8 mouse cellular contexts compared by ENCODE assay signal in genomic region chrX:51019884-51020283, GRCm38 (mm10). TPM values are rescaled to one million over a fixed set of nuclear protein-coding genes. Genes with fewer than 3 reads are reported as not detected.
DNase-seq lines count a peak whose midpoint lies in the region; ATAC-seq and TF ChIP-seq lines count a peak whose summit lies in the region.

No protein-coding gene starts in this region.

- H3K4me3 ChIP-seq in hindbrain, embryonic 11.5 days (ENCODE audit: low read depth, low read length) = no peak overlapping the region
- no peak overlapping the region for H3K4me3 ChIP-seq in hindbrain, embryonic 13.5 days
- H3K4me3 ChIP-seq in G1E (ENCODE audit: low read depth, low read length) = no peak overlapping the region; the same call in 1 of the 2 replicates
- H3K4me3 ChIP-seq in limb, embryonic 15.5 days = no peak overlapping the region

- TF ChIP-seq CTCF in G1E (IDR thresholded peaks at IDR 0.05; ENCODE audit: low read depth, low read length) = no peak

- H3K27ac ChIP-seq in hindbrain, embryonic 11.5 days (ENCODE audit: low read depth, low read length) = no peak overlapping the region
- H3K27ac ChIP-seq in hindbrain, embryonic 13.5 days = no peak overlapping the region
- peak overlapping the region; percentile 97; the same call in 1 of the 2 replicates for H3K27ac ChIP-seq in limb, embryonic 15.5 days

- DNase-seq in hindbrain, embryonic 11.5 days (ENCODE audit: low spot score) = peak; percentile 8
- DNase-seq in G1E (ENCODE audit: low spot score) = peak; percentile 35
- peak; percentile 33 for DNase-seq in cerebellum, adult 9-10 months
- peak; percentile 52 to 54 for DNase-seq in heart, adult 9 months (ENCODE audit: low spot score in 2 of 2)
- DNase-seq in naive thymus-derived CD4-positive, alpha-beta T cell, adult 2 months (ENCODE audit: low read depth) = peak; percentile 6
- DNase-seq in right cerebral cortex, postnatal 14 days = no peak

- WGBS in hindbrain, embryonic 11.5 days = 26% methylated on average over 2 of the region's 2 CpGs
- WGBS in hindbrain, embryonic 13.5 days = 30% methylated on average over 2 of the region's 2 CpGs
- 42% methylated on average over 2 of the region's 2 CpGs for WGBS in limb, embryonic 15.5 days

- ATAC-seq in hindbrain, embryonic 11.5 days (ENCODE audit: low FRiP score) = no peak
- ATAC-seq in hindbrain, embryonic 13.5 days (ENCODE audit: low FRiP score) = no peak
- ATAC-seq in G1E (ENCODE audit: extremely low read depth, insufficient number of reproducible peaks, low FRiP score, poor library complexity, severe bottlenecking) = peak; percentile 42
- ATAC-seq in limb, embryonic 15.5 days (ENCODE audit: insufficient number of reproducible peaks, low FRiP score, low TSS enrichment, low read depth) = no peak

- H3K9me3 ChIP-seq in hindbrain, embryonic 11.5 days (ENCODE audit: control insufficient read depth, low read length) = no peaks in the 10 kb centered on the region
- no peaks in the 10 kb centered on the region for H3K9me3 ChIP-seq in hindbrain, embryonic 13.5 days
- H3K9me3 ChIP-seq in G1E (replicated peaks) = no peaks in the 10 kb centered on the region
- H3K9me3 ChIP-seq in limb, embryonic 15.5 days = no peaks in the 10 kb centered on the region

- H3K36me3 ChIP-seq in hindbrain, embryonic 11.5 days (ENCODE audit: control insufficient read depth, insufficient read depth, low read length) = no peaks in the 10 kb centered on the region
- 0 out of 2 replicates have a peak, but pooled peaks cover 2% of the 10 kb centered on the region for H3K36me3 ChIP-seq in hindbrain, embryonic 13.5 days
- H3K36me3 ChIP-seq in G1E (replicated peaks) = peaks cover 7% of the 10 kb centered on the region
- no peaks in the 10 kb centered on the region for H3K36me3 ChIP-seq in limb, embryonic 15.5 days

- H3K27me3 ChIP-seq in hindbrain, embryonic 11.5 days (ENCODE audit: control insufficient read depth, insufficient read depth, low read length) = no peaks in the 10 kb centered on the region
- no peaks in the 10 kb centered on the region for H3K27me3 ChIP-seq in hindbrain, embryonic 13.5 days
- H3K27me3 ChIP-seq in G1E (ENCODE audit: insufficient read depth, low read length) = no peaks in the 10 kb centered on the region
- no peaks in the 10 kb centered on the region for H3K27me3 ChIP-seq in limb, embryonic 15.5 days

- H3K4me2 ChIP-seq in hindbrain, embryonic 11.5 days (replicated peaks; ENCODE audit: low read depth, low read length) = no peak overlapping the region
- no peak overlapping the region for H3K4me2 ChIP-seq in hindbrain, embryonic 13.5 days
- no peak overlapping the region for H3K4me2 ChIP-seq in limb, embryonic 15.5 days

- H3K4me1 ChIP-seq in hindbrain, embryonic 11.5 days (replicated peaks; ENCODE audit: control insufficient read depth, insufficient read depth, low read length) = no peaks in the 10 kb centered on the region
- H3K4me1 ChIP-seq in hindbrain, embryonic 13.5 days (replicated peaks) = peaks cover 14% of the 10 kb centered on the region
- peaks cover 13% of the 10 kb centered on the region for H3K4me1 ChIP-seq in G1E (ENCODE audit: insufficient read depth, low read depth, low read length)
- no peaks in the 10 kb centered on the region for H3K4me1 ChIP-seq in limb, embryonic 15.5 days

- H3K9ac ChIP-seq in hindbrain, embryonic 11.5 days (ENCODE audit: low read depth, low read length) = no peak overlapping the region
- H3K9ac ChIP-seq in hindbrain, embryonic 13.5 days = no peak overlapping the region
- H3K9ac ChIP-seq in limb, embryonic 15.5 days = no peak overlapping the region

RNA-seq across cellular contexts. Expression of gene Rap2c, which starts 2.1 kb away (rescaled TPM):
- polyA plus RNA-seq in hindbrain, embryonic 11.5 days (2014; fragmentation: Nextera tagmentation; extraction: Ambion mirVana) = 30.8 and 31.4 TPM in 2 replicates
- 16.7 and 17.9 TPM in 2 replicates for polyA plus RNA-seq in hindbrain, embryonic 13.5 days (2015; fragmentation: Nextera tagmentation; extraction: Ambion mirVana)
- total RNA-seq in G1E (2014; fragmentation: Nextera tagmentation) = 36.9 and 37.7 TPM in 2 replicates
- total RNA-seq in G1E (2017) = 63.2 and 67.7 TPM in 2 replicates
- polyA plus RNA-seq in G1E (2012) = 0.95 and 1.5 TPM in 2 replicates
- polyA plus RNA-seq in limb, embryonic 15.5 days (2015; fragmentation: Nextera tagmentation; extraction: Ambion mirVana) = 27.9 and 29.2 TPM in 2 replicates
